Mouse (Mus musculus): ENCODE measurements around the gene Serpinb11. TPM values are rescaled to one million over a fixed set of nuclear protein-coding genes. Genes with fewer than 3 reads are reported as not detected.

Serpinb11 gene
- polyA plus RNA-seq, 1 experiment from 2014 or later: not detected

DNA sequence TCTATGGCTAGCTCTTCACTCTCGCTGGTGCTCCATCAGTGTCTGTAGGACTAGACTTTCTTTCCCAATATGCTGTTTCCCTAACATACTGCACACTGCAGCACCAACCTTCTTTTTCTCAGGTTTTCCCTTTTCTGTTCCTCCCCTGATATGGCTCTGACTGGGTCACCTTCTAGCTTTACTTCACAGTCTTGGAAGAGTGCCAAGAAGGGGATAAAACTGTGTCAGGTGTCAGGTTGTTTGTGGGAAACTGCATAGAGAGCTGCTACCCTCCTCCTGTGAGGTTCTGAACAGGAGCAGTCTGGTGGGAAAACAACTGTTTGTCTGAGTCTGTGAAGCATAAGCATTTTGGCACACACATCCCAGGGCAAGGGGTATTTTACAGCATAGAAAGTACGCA lies 7.9 kb downstream of the Serpinb11 start:
- H3K4me2 ChIP-seq (ENCODE audit: low read length): no peak overlapping the region
- no peaks in the 10 kb centered on the region for H3K9me3 ChIP-seq (replicated peaks; ENCODE audit: low read length)
- no peak overlapping the region for H3K27ac ChIP-seq
- H3K4me3 ChIP-seq (replicated peaks; ENCODE audit: low read depth, low read length): no peak overlapping the region
- 63% methylated on average over 2 of the region's 2 CpGs for WGBS
- no peak for TF ChIP-seq CTCF (IDR thresholded peaks at IDR 0.05; ENCODE audit: low read depth)
- H3K9ac ChIP-seq (ENCODE audit: low read depth, low read length): no peak overlapping the region
- H3K36me3 ChIP-seq (ENCODE audit: insufficient read depth, low read length): no peaks in the 10 kb centered on the region
- H3K27me3 ChIP-seq (ENCODE audit: insufficient read depth, low read length): no peaks in the 10 kb centered on the region
- no peaks in the 10 kb centered on the region for H3K4me1 ChIP-seq (replicated peaks; ENCODE audit: insufficient read depth, low read length)
- no peak for ATAC-seq (replicated peaks; ENCODE audit: low FRiP score, low read depth)
- no peak for DNase-seq (ENCODE audit: low spot score)

DNA sequence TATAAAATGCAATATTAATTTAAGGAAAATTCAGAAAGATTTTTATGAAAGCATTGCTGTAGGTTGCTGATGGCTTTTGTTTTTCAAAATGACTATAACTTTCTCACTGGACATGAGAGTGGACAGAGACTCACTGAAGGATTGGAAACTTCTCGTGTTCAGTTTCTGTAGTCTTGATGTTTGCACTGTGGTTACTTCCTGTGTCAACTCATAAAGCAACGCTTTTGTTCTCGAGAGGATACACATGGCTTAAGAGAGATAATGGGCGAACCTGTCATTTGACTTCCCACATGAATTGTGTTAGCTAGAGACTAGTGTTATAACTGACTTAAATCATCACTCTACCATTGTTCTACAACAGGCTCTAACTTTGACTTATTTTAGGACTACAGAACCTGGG lies 16.0 kb downstream of the Serpinb11 start:
- no peak overlapping the region for H3K4me2 ChIP-seq (ENCODE audit: low read length)
- 56% methylated on average over 4 of the region's 4 CpGs for WGBS

DNA sequence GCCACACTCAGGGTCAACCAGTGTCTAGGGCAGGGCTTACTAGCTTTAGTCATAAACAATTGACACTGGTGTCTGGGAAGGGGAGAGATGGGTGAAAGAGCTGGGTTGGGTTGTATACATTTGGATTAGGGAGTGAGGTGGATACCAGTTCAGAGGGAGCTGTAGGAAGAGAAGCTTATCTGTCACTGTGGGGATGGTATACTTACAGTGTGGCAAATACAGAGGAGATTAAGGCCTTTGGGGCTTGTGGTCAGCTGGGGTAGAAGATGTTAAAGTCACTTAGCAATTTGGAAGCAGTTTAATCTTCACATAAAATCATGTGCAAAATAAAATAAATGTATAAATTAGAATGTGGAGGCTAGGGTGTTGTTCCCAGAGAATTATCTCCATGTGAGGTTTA lies 17.4 kb downstream of the Serpinb11 start:
- no peak for TF ChIP-seq CTCF (IDR thresholded peaks at IDR 0.05; ENCODE audit: low read depth)
- Histone ChIP-seq H3K27me3 (ENCODE audit: insufficient read depth, low read length) (no peaks in the 10 kb centered on the region), H3K4me3 (replicated peaks; ENCODE audit: low read depth, low read length) (no peak overlapping the region), H3K27ac (no peak overlapping the region), H3K4me2 (ENCODE audit: low read length) (no peak overlapping the region), H3K9me3 (replicated peaks; ENCODE audit: low read length) (no peaks in the 10 kb centered on the region), H3K4me1 (replicated peaks; ENCODE audit: insufficient read depth, low read length) (no peaks in the 10 kb centered on the region), H3K9ac (ENCODE audit: low read depth, low read length) (no peak overlapping the region), H3K36me3 (ENCODE audit: insufficient read depth, low read length) (no peaks in the 10 kb centered on the region)
- DNase-seq (ENCODE audit: low spot score) (no peak), ATAC-seq (replicated peaks; ENCODE audit: low FRiP score, low read depth) (no peak)

More for the DNA sequence above, 16.0 kb downstream of the Serpinb11 start:
- Histone ChIP-seq H3K4me1 (replicated peaks; ENCODE audit: insufficient read depth, low read length) (no peaks in the 10 kb centered on the region), H3K9ac (ENCODE audit: low read depth, low read length) (no peak overlapping the region), H3K9me3 (replicated peaks; ENCODE audit: low read length) (no peaks in the 10 kb centered on the region), H3K4me3 (replicated peaks; ENCODE audit: low read depth, low read length) (no peak overlapping the region), H3K27ac (no peak overlapping the region), H3K36me3 (ENCODE audit: insufficient read depth, low read length) (no peaks in the 10 kb centered on the region), H3K27me3 (ENCODE audit: insufficient read depth, low read length) (no peaks in the 10 kb centered on the region)
- ATAC-seq (replicated peaks; ENCODE audit: low FRiP score, low read depth) (no peak), DNase-seq (ENCODE audit: low spot score) (peak; percentile 19)
- no peak for TF ChIP-seq CTCF (IDR thresholded peaks at IDR 0.05; ENCODE audit: low read depth)

DNA sequence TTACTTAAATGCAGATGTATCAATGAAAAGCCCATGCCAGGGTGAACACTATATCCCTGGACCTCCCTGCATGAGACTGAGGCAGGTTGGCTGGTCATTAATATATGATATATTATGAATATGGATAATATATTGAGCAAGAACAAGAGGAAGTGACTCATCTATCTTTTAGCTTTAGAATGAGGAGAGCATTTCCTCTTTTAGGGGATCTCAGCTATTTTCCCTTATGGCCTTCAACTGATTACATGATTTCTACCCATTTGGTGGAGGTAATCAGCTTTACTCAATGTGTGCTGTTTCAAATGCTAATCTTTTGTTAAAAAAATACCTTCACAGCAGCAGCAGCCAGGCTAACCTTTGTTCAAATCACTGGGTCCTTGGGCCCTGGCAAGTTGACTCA lies 20.5 kb downstream of the Serpinb11 start:
- ATAC-seq (replicated peaks; ENCODE audit: low FRiP score, low read depth): no peak
- H3K4me1 ChIP-seq (replicated peaks; ENCODE audit: insufficient read depth, low read length): no peaks in the 10 kb centered on the region
- H3K9ac ChIP-seq (ENCODE audit: low read depth, low read length): no peak overlapping the region
- H3K4me3 ChIP-seq (replicated peaks; ENCODE audit: low read depth, low read length): no peak overlapping the region
- DNase-seq (ENCODE audit: low spot score): no peak
- H3K4me2 ChIP-seq (ENCODE audit: low read length): no peak overlapping the region
- no peaks in the 10 kb centered on the region for H3K9me3 ChIP-seq (replicated peaks; ENCODE audit: low read length)
- no peak for TF ChIP-seq CTCF (IDR thresholded peaks at IDR 0.05; ENCODE audit: low read depth)
- H3K27ac ChIP-seq: no peak overlapping the region
- H3K27me3 ChIP-seq (ENCODE audit: insufficient read depth, low read length): no peaks in the 10 kb centered on the region
- no peaks in the 10 kb centered on the region for H3K36me3 ChIP-seq (ENCODE audit: insufficient read depth, low read length)

DNA sequence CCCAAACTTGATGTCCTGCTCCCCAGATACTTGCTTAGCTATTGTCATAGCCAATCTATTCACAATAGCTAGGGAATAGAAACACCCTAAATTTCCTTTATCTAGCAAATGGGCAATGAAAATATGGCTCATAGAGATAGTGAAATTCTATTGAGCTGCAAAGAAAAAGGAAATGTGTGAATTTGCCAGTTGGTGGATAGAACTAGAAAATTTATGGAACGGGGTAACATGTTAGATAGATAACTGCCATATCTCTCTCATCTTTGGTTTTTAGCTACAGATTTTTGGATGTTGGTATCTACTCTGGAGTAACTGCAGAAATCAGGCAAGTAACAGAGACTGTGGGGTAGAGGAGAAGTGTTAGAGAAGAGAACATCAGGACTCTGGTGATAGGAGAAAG lies 21.4 kb downstream of the Serpinb11 start:
- 90% methylated on average over 1 of the region's 1 CpGs for WGBS
- ATAC-seq (replicated peaks; ENCODE audit: low FRiP score, low read depth): no peak
- TF ChIP-seq CTCF (IDR thresholded peaks at IDR 0.05; ENCODE audit: low read depth): no peak
- H3K36me3 ChIP-seq (ENCODE audit: insufficient read depth, low read length): no peaks in the 10 kb centered on the region
- H3K9me3 ChIP-seq (replicated peaks; ENCODE audit: low read length): no peaks in the 10 kb centered on the region
- no peak overlapping the region for H3K27ac ChIP-seq
- no peak overlapping the region for H3K9ac ChIP-seq (ENCODE audit: low read depth, low read length)
- H3K27me3 ChIP-seq (ENCODE audit: insufficient read depth, low read length): no peaks in the 10 kb centered on the region
- H3K4me1 ChIP-seq (replicated peaks; ENCODE audit: insufficient read depth, low read length): no peaks in the 10 kb centered on the region
- H3K4me2 ChIP-seq (ENCODE audit: low read length): no peak overlapping the region
- no peak overlapping the region for H3K4me3 ChIP-seq (replicated peaks; ENCODE audit: low read depth, low read length)
- DNase-seq (ENCODE audit: low spot score): no peak

DNA sequence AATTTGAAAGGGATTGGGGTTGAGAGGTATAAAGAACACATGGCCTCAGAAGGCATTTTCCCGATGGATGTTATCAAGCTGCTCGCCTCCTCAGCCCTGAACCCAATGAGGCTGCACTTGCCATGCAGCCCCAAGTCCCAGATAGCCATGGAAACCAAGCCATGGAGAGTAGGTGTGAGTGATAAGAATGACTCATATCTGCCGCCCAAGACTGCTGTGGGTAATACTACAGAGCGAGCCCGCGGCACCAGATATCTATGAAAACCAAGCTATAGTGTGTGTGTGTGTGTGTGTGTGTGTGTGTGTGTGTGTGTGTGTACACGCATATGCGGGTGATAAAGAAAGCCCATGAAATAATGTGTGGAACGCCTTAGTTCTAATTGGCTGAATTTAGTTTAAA lies 23.5 kb downstream of the Serpinb11 start:
- DNase-seq (ENCODE audit: low spot score): no peak
- no peak overlapping the region for H3K27ac ChIP-seq
- 93% methylated on average over 9 of the region's 9 CpGs for WGBS
- H3K36me3 ChIP-seq (ENCODE audit: insufficient read depth, low read length): no peaks in the 10 kb centered on the region
- ATAC-seq (replicated peaks; ENCODE audit: low FRiP score, low read depth): no peak
- TF ChIP-seq CTCF (IDR thresholded peaks at IDR 0.05; ENCODE audit: low read depth): no peak
- no peak overlapping the region for H3K9ac ChIP-seq (ENCODE audit: low read depth, low read length)
- H3K4me3 ChIP-seq (replicated peaks; ENCODE audit: low read depth, low read length): no peak overlapping the region
- H3K27me3 ChIP-seq (ENCODE audit: insufficient read depth, low read length): no peaks in the 10 kb centered on the region
- H3K4me1 ChIP-seq (replicated peaks; ENCODE audit: insufficient read depth, low read length): no peaks in the 10 kb centered on the region
- no peaks in the 10 kb centered on the region for H3K9me3 ChIP-seq (replicated peaks; ENCODE audit: low read length)
- no peak overlapping the region for H3K4me2 ChIP-seq (ENCODE audit: low read length)

DNA sequence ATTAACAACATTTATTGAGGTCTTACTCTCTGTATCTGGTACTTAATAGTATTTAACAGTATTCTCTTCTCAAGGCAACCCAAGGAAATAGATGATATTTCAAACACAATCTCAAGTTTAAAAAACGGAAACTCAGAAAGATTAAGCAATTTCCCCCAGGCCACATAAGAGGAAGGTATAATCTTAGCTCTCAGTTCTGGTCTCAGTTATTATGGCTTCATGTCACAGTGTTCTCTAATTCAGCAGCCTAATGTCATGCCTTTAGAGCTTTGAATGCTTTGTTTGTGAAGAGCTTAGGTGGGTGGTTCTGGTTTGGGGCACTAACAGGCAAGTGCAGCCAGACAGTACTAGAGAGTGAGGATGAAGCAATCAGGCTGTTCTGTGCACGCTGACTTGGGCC lies 28.8 kb downstream of the Serpinb11 start:
- TF ChIP-seq CTCF (IDR thresholded peaks at IDR 0.05; ENCODE audit: low read depth): no peak
- H3K9ac ChIP-seq (ENCODE audit: low read depth, low read length): no peak overlapping the region
- H3K4me1 ChIP-seq (replicated peaks; ENCODE audit: insufficient read depth, low read length): no peaks in the 10 kb centered on the region
- DNase-seq (ENCODE audit: low spot score) (no peak), ATAC-seq (replicated peaks; ENCODE audit: low FRiP score, low read depth) (no peak)
- 69% methylated on average over 2 of the region's 2 CpGs for WGBS
- H3K9me3 ChIP-seq (replicated peaks; ENCODE audit: low read length): no peaks in the 10 kb centered on the region
- no peaks in the 10 kb centered on the region for H3K36me3 ChIP-seq (ENCODE audit: insufficient read depth, low read length)
- no peak overlapping the region for H3K4me2 ChIP-seq (ENCODE audit: low read length)
- no peak overlapping the region for H3K27ac ChIP-seq
- H3K4me3 ChIP-seq (replicated peaks; ENCODE audit: low read depth, low read length): no peak overlapping the region
- H3K27me3 ChIP-seq (ENCODE audit: insufficient read depth, low read length): no peaks in the 10 kb centered on the region

Data from kidney, postnatal 0 days (tissue).